Mouse (Mus musculus) small intestine, adult 2 months (tissue): ENCODE results near the gene Htr7. TPM values are rescaled to one million over a fixed set of nuclear protein-coding genes. Genes with fewer than 3 reads are reported as not detected.

Experiments used
- H3K27ac ChIP-seq: fragments of 200-500 bp; 2 replicates; pipeline ENCODE4 v1.5.1; 2012; ENCODE audit warnings: low read depth, low read length, control low read depth, inconsistent platforms; ENCODE audit not compliant: insufficient read depth
- H3K27me3 ChIP-seq: fragments of 200-500 bp; 2 replicates; pipeline ENCODE4 v1.6.1; 2012; ENCODE audit warnings: mild to moderate bottlenecking, moderate library complexity, low read length, inconsistent platforms; ENCODE audit not compliant: control insufficient read depth, insufficient read depth
- H3K36me3 ChIP-seq: fragments of 200-500 bp; 2 replicates; pipeline ENCODE4 v1.6.1; 2012; ENCODE audit warnings: mild to moderate bottlenecking, low read length, control low read depth, inconsistent platforms; ENCODE audit not compliant: control insufficient read depth, insufficient read depth
- H3K4me1 ChIP-seq: fragments of 200-500 bp; 2 replicates; pipeline ENCODE4 v1.6.1; 2012; ENCODE audit warnings: low read length, inconsistent platforms, mixed read lengths; ENCODE audit not compliant: control insufficient read depth, insufficient read depth, insufficient read length
- H3K4me3 ChIP-seq: fragments of 200-500 bp; 2 replicates; pipeline ENCODE4 v1.5.1; 2012; ENCODE audit warnings: low read depth, mild to moderate bottlenecking, control low read depth, inconsistent platforms, low read length, moderate library complexity
- CTCF ChIP-seq: fragments of 200-500 bp; IDR thresholded peaks from 2 replicates; pipeline ENCODE4 v1.5.1; 2012; ENCODE audit warnings: low read depth, mild to moderate bottlenecking, control low read depth, inconsistent platforms, low read length, moderate library complexity, mixed read lengths; ENCODE audit not compliant: insufficient replicate concordance, insufficient read length; ENCODE audit errors: extremely low read depth
- POLR2A ChIP-seq: fragments of 200-500 bp; IDR thresholded peaks from 2 replicates; pipeline ENCODE4 v1.6.1; 2012; ENCODE audit warnings: low read depth, mild to moderate bottlenecking, control low read depth, inconsistent platforms, low read length, moderate library complexity
- WGBS: fragments of 180-500 bp; shearing (Covaris S2); methylation state at CpG from one replicate; pipeline ENCODE4 v1.1.7; 2018; 5-methylcytosine and 5-hydroxymethylcytosine counted together
- polyA plus RNA-seq: library from polyadenylated mRNA; depleted of rRNA; stranded (reverse); fragments of >200 nt; gene quantifications from 2 replicates; pipeline ENCODE4 v1.2.3, GENCODE M21; 2012; rRNA removed

Htr7 gene
- 0.15 and 0.46 TPM in 2 replicates for polyA plus RNA-seq

DNA sequence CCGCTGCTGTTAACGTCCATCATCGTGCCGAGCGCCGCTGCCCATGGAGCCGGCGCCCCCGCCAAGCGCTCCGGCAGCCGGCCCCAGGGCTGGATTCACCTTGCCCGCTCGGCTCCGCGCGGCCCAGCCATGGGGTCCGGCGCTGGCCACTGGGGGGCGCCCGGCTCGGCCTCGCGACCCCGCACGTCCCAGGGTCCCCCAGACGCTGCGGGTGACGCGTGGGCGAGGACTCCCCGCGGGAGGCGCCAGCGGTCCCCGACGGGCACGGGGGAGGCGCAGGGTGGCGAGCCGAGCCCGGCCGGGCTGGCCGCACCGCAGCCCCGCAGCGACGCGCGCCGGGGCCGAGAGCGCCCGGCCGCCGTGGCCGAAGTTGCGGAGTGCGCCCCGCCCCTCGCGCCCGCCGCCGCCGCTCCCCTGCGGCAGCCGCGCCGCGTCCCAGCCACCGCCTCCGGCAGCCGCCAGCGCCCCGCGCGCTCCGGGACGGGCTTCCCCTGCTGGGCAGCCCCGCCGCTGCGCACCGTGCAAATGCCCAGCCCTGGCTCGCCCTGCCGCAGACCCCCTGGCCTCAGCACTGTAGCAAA lies at the start of gene Htr7:
Htr7 (minus strand) TSS at position 277 of the 581 bp plus-strand sequence.
- peak within 1 kb of the TSS; percentile 37 for H3K4me3 ChIP-seq
- no peak for TF ChIP-seq CTCF
- no peak for TF ChIP-seq POLR2A
- H3K27ac ChIP-seq, result no peak within 1 kb of the TSS
- H3K4me1 ChIP-seq, result peaks cover 6% of the 10 kb centered on the region; the same call in 1 of the 2 replicates
- peaks cover 10% of the 10 kb centered on the region for H3K27me3 ChIP-seq
- WGBS, result 7% methylated on average over 84 of the region's 86 CpGs
- H3K36me3 ChIP-seq, result no peaks in the 10 kb centered on the region

- H3K27me3 ChIP-seq, result no peaks in the 10 kb centered on the region
These were observed 46.6 kb upstream of the Htr7 start for GRCm38 (mm10) chr19:36103909-36104308.

DNA sequence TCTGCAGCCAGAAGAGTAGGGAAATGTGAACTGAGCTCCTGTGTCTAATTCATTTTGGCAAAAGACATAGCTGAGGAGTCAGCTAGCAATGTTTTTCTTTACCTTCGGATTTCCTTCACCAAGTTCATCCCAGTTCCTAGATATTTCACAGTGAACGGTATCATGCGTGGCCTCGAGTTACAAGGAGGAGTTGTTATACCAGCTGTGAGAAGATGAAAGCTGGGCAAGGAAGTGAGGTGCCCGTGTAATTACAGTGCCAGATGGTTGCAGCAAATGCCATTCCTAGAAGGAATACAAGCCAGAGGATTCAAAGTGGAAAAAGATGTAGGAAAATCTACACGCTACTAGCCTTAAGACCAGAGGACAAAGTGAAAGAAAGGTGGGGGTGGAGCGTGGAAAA lies 41.6 kb upstream of the Htr7 start:
- Histone ChIP-seq H3K36me3 (peaks cover 23% of the 10 kb centered on the region), H3K4me1 (no peaks in the 10 kb centered on the region; the same call in 1 of the 2 replicates), H3K4me3 (no peak overlapping the region), H3K27ac (no peak overlapping the region), H3K27me3 (no peaks in the 10 kb centered on the region)
- no peak for TF ChIP-seq CTCF
- TF ChIP-seq POLR2A, result no peak
- 91% methylated on average over 7 of the region's 7 CpGs for WGBS

More at GRCm38 (mm10) chr19:36103909-36104308, 46.6 kb upstream of the Htr7 start:
- H3K4me3 ChIP-seq, result no peak overlapping the region
- no peak overlapping the region for H3K27ac ChIP-seq
- no peaks in the 10 kb centered on the region; the same call in 1 of the 2 replicates for H3K4me1 ChIP-seq
- TF ChIP-seq POLR2A (no peak), CTCF (no peak)
- WGBS, result 78% methylated on average over 5 of the region's 5 CpGs
- peaks cover 11% of the 10 kb centered on the region for H3K36me3 ChIP-seq

- Histone ChIP-seq H3K27me3 (no peaks in the 10 kb centered on the region), H3K4me1 (no peaks in the 10 kb centered on the region), H3K4me3 (no peak overlapping the region), H3K27ac (no peak overlapping the region), H3K36me3 (peaks cover 21% of the 10 kb centered on the region)
- TF ChIP-seq POLR2A, result no peak
- TF ChIP-seq CTCF, result no peak
- 93% methylated on average over 1 of the region's 1 CpGs for WGBS
These were observed 41.0 kb upstream of the Htr7 start for GRCm38 (mm10) chr19:36098265-36098664.

DNA sequence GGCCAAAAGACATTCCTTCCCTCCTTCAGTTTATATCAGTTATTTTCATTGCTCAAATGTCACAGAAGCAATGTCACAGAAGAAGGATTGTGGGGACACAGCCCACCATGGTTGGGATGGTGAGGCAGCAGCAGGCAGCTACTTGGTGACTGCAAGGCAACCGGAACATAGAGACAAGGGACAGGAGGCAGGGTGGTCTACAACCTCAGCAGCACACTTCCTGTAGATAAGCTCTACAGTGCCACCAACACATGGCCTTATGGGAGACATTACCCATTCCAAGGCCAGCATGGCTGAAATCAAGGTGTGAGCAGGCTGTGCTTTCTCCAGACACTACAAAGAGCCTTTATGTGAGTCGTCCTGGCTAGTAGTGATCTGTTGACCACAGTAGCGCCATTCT lies 39.9 kb upstream of the Htr7 start:
- no peaks in the 10 kb centered on the region for H3K27me3 ChIP-seq
- 91% methylated on average over 3 of the region's 3 CpGs for WGBS
- no peak for TF ChIP-seq CTCF
- TF ChIP-seq POLR2A, result no peak
- no peaks in the 10 kb centered on the region for H3K4me1 ChIP-seq
- H3K27ac ChIP-seq, result no peak overlapping the region
- H3K36me3 ChIP-seq, result peaks cover 22% of the 10 kb centered on the region
- H3K4me3 ChIP-seq, result no peak overlapping the region

- no peaks in the 10 kb centered on the region for H3K27me3 ChIP-seq
- H3K36me3 ChIP-seq, result peaks cover 19% of the 10 kb centered on the region
- no peaks in the 10 kb centered on the region for H3K4me1 ChIP-seq
- no peak overlapping the region for H3K27ac ChIP-seq
- no peak overlapping the region for H3K4me3 ChIP-seq
- WGBS, result 35% methylated on average over 5 of the region's 5 CpGs
- TF ChIP-seq CTCF, result no peak
- TF ChIP-seq POLR2A, result no peak
These were observed 33.5 kb upstream of the Htr7 start for GRCm38 (mm10) chr19:36090781-36091180.

DNA sequence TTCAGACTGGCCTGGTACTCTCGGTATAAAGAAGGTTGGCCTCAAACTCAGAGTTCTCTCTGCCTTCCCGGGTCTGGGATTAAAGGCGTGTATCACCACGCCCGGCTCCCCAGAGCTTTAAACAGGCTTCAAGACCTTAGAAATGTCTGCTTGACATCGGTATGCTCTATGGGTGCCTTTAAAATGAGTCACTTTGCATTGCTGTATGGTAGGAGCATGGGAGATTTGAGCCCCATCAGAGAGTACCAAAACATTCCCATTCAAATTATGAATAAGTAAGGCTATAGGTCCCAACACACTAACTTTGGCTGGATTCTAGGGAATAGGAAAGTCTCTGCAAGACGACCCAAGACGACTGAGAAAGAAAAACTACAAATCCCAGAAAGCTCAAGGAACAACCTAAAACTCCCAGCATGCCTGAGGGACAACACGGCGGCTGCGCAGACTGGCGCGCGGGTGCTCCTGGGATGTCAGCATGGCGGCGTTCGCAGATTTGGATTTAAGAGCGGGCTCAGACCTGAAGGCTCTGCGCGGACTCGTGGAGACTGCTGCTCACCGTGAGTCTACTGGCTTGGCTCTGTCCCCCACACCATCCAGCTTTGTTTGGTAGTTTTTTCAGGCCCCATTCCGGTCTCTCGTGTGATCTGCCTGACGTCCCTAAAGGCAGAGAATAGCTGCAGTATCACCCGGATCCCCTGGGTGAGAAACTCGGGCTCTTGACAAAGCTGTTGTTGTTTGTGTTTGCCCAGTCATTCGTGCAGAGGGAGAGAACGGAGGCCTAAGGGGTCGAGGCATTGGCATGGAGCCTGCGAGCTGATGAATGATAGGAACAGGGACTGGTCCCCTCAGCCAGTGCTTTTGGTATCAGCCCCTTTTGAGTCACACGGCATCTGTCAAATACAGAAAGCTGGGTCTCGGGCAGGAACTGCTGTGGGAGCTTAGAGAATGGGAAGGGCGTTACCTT lies 26.2 kb upstream of the Htr7 start, which contains the start of gene Rpp30:
Rpp30 (plus strand) TSS at position 455 of the 964 bp plus-strand sequence.
- Histone ChIP-seq H3K4me3 (peak within 1 kb of the TSS; percentile 84), H3K4me1 (0 out of 2 replicates have a peak, but pooled peaks cover 2% of the 10 kb centered on the region), H3K27ac (peak within 1 kb of the TSS; percentile 32; the same call in 1 of the 2 replicates), H3K27me3 (no peaks in the 10 kb centered on the region), H3K36me3 (peaks cover 2% of the 10 kb centered on the region; the same call in 1 of the 2 replicates)
- 1% methylated on average over 34 of the region's 34 CpGs for WGBS
- TF ChIP-seq POLR2A, result no peak; the same call in 1 of the 2 replicates
- TF ChIP-seq CTCF, result no peak
